Mouse (Mus musculus): ENCODE results near the gene As3mt. TPM values are rescaled to one million over a fixed set of nuclear protein-coding genes. Genes with fewer than 3 reads are reported as not detected.
A peak's percentile ranks its signal among the peaks of the same experiment; 100 is the strongest.

As3mt gene
- polyA plus RNA-seq, 1 experiment from 2014 or later = 18.6 TPM

DNA sequence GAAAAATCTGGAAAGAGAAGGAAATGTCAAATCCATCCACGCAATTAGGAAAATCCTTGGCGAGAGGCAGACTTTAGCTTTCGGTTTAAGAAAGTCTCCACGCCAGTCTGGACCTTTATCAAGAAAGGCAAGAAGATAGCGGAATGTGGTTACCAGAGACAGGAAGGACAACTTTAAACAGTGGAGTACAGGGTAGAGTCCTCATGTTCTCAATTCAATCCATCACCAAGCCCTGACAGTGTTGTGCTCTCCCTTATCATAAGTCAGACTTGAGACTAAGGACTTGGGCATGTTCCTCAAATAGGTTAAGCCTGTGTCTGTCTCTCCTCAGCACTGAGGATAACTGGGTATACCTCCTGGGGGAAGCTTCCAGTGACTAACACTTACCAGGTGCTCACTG, 37.5 kb upstream of the As3mt start:
- Histone ChIP-seq H3K27ac (ENCODE audit: low read length) (no peak overlapping the region), H3K27me3 (ENCODE audit: control insufficient read depth, insufficient read depth, low read depth, low read length) (no peaks in the 10 kb centered on the region), H3K36me3 (ENCODE audit: control insufficient read depth, insufficient read depth) (no peaks in the 10 kb centered on the region), H3K9me3 (replicated peaks; ENCODE audit: control insufficient read depth, low read length) (no peaks in the 10 kb centered on the region), H3K4me3 (ENCODE audit: low read depth, low read length) (no peak overlapping the region), H3K9ac (ENCODE audit: low read depth, low read length) (no peak overlapping the region), H3K4me2 (ENCODE audit: low read depth, low read length) (peak overlapping the region; percentile 18; the same call in 1 of the 2 replicates), H3K4me1 (ENCODE audit: control insufficient read depth, low read depth, low read length) (peaks cover 14% of the 10 kb centered on the region)
- ATAC-seq (ENCODE audit: low read depth) = no peak
- WGBS (ENCODE audit: insufficient replicate concordance) = 29% methylated on average over 5 of the region's 5 CpGs

DNA sequence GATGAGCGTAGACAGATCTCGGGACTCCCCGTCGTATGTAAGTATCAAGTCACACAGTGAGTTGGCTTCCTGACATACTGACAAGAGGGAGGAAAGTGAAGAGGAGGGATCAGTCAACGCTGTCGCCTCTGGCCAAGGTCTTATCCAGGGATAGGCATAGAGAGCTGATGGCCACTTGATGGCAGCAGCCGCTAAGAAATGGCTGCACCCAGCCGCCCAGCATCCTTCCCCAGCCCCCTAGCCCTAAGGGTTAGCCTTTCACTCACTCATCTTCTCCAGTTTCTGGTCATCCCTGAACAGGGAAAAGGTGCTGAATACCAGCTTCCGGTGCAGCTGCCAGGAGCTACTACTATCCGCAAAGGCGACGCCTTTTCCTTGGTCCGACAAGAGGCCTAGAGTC, 36.6 kb upstream of the As3mt start:
- Histone ChIP-seq H3K27ac (ENCODE audit: low read length) (no peak overlapping the region), H3K27me3 (ENCODE audit: control insufficient read depth, insufficient read depth, low read depth, low read length) (no peaks in the 10 kb centered on the region), H3K9me3 (replicated peaks; ENCODE audit: control insufficient read depth, low read length) (no peaks in the 10 kb centered on the region), H3K9ac (ENCODE audit: low read depth, low read length) (no peak overlapping the region), H3K4me2 (ENCODE audit: low read depth, low read length) (no peak overlapping the region), H3K36me3 (ENCODE audit: control insufficient read depth, insufficient read depth) (no peaks in the 10 kb centered on the region), H3K4me1 (ENCODE audit: control insufficient read depth, low read depth, low read length) (peaks cover 14% of the 10 kb centered on the region), H3K4me3 (ENCODE audit: low read depth, low read length) (no peak overlapping the region)
- 23% methylated on average over 13 of the region's 13 CpGs for WGBS (ENCODE audit: insufficient replicate concordance)
- no peak for ATAC-seq (ENCODE audit: low read depth)

DNA sequence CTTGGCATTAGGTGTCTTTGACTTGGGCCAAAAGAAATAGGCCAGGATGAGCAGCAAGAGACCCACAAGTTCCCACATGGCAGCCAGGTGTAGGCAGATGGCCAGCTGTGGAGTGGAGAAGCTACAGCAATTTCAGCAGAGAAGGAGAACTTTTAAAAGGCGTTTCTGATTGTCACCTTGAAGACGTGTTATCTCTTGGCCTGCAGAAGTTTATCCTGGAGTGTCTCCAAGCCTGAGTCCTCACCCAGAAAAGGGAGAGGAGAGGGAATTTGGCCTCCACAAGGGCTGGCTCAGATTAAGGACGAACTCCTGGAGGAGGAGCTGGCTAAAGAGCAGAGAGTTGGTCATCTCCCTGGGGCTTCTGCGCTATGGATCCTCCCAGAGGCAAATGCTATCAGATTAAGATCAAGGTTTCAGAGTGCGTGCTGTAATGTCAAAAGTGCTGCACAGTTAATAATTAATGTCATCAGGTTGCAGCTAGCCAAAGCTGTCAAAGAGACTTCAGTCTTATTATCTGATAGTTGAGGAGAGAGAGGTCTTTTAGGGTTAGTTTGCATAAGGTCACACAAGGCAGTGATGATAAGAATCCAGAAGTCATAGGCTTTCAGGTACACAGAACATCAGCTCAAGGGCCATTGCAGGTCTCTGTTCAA, 34.4 kb upstream of the As3mt start, which contains the start of gene Cyp17a1:
Gene Cyp17a1 (minus strand): TSS at position 407 of the 653 bp plus-strand sequence.
- no peak within 1 kb of the TSS for H3K27ac ChIP-seq (ENCODE audit: low read length)
- ATAC-seq (ENCODE audit: low read depth) = 0 out of 2 replicates have a peak, but pooled peaks have one; percentile 13
- H3K4me1 ChIP-seq (ENCODE audit: control insufficient read depth, low read depth, low read length) = peaks cover 14% of the 10 kb centered on the region
- no peaks in the 10 kb centered on the region for H3K36me3 ChIP-seq (ENCODE audit: control insufficient read depth, insufficient read depth)
- WGBS (ENCODE audit: insufficient replicate concordance) = 43% methylated on average over 5 of the region's 5 CpGs
- no peak within 1 kb of the TSS for H3K4me3 ChIP-seq (ENCODE audit: low read depth, low read length)
- no peak within 1 kb of the TSS for H3K4me2 ChIP-seq (ENCODE audit: low read depth, low read length)
- H3K9ac ChIP-seq (ENCODE audit: low read depth, low read length) = no peak within 1 kb of the TSS
- H3K9me3 ChIP-seq (replicated peaks; ENCODE audit: control insufficient read depth, low read length) = no peaks in the 10 kb centered on the region
- no peaks in the 10 kb centered on the region for H3K27me3 ChIP-seq (ENCODE audit: control insufficient read depth, insufficient read depth, low read depth, low read length)

DNA sequence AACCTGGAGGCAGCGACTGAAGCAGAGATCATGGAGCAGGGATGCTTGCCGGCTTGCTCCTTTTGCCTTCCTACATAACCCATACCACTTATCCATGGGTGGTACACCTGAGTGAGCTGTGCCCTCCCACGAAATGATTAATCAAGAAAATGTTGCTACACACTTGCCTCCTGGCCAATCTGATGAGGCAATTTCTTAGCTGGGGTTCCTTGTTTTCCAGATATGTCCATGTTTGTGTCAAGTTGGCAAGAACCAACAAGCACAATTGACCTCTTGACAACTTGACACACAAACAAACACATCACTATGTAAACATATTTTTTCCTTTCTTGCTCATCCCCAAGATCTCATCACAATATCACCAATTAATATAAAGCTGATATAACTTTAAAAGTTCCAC, 31.6 kb upstream of the As3mt start:
- Histone ChIP-seq H3K9me3 (replicated peaks; ENCODE audit: control insufficient read depth, low read length) (no peaks in the 10 kb centered on the region), H3K27me3 (ENCODE audit: control insufficient read depth, insufficient read depth, low read depth, low read length) (no peaks in the 10 kb centered on the region), H3K4me3 (ENCODE audit: low read depth, low read length) (no peak overlapping the region), H3K4me2 (ENCODE audit: low read depth, low read length) (no peak overlapping the region), H3K9ac (ENCODE audit: low read depth, low read length) (no peak overlapping the region), H3K36me3 (ENCODE audit: control insufficient read depth, insufficient read depth) (no peaks in the 10 kb centered on the region), H3K4me1 (ENCODE audit: control insufficient read depth, low read depth, low read length) (peaks cover 5% of the 10 kb centered on the region), H3K27ac (ENCODE audit: low read length) (no peak overlapping the region)
- no peak for ATAC-seq (ENCODE audit: low read depth)
- 61% methylated on average over 3 of the region's 3 CpGs for WGBS (ENCODE audit: insufficient replicate concordance)

DNA sequence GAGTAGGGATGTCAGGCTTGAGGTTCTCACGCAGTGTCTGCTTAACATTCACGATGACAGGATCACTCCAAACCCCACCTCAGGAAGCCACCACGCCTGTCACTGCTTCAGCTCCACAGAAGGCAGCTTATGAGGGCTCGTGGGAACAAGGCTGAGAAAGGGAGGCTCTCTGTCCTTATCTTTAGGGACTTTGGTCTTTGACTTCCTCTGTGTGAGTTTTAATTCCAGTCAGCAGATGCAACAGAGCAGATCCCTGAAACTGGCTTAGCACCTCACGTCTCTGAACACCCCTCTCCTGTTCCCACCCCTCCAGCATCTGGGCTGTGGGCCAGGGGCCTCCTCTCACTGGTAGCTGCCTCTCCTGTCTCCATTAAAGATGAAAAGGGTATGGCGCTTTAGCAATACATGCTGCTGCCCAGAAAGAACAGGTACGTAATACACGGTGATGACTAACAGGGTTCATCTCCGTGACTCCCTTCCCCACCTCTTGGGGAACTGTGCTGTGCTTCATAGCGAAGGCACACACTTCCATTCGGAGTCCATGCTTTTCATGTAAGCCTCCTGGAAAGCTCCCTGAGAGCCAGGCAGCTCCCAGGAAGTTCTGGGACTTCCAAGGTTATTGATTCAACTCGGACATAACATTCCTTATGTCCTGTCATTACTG, 27.4 kb upstream of the As3mt start:
- Histone ChIP-seq H3K9me3 (replicated peaks; ENCODE audit: control insufficient read depth, low read length) (no peaks in the 10 kb centered on the region), H3K27me3 (ENCODE audit: control insufficient read depth, insufficient read depth, low read depth, low read length) (no peaks in the 10 kb centered on the region), H3K4me3 (ENCODE audit: low read depth, low read length) (no peak overlapping the region), H3K36me3 (ENCODE audit: control insufficient read depth, insufficient read depth) (no peaks in the 10 kb centered on the region), H3K4me2 (ENCODE audit: low read depth, low read length) (no peak overlapping the region), H3K27ac (ENCODE audit: low read length) (no peak overlapping the region), H3K4me1 (ENCODE audit: control insufficient read depth, low read depth, low read length) (no peaks in the 10 kb centered on the region), H3K9ac (ENCODE audit: low read depth, low read length) (no peak overlapping the region)
- WGBS (ENCODE audit: insufficient replicate concordance) = 42% methylated on average over 12 of the region's 12 CpGs
- ATAC-seq (ENCODE audit: low read depth) = 0 out of 2 replicates have a peak, but pooled peaks have one; percentile 19

DNA sequence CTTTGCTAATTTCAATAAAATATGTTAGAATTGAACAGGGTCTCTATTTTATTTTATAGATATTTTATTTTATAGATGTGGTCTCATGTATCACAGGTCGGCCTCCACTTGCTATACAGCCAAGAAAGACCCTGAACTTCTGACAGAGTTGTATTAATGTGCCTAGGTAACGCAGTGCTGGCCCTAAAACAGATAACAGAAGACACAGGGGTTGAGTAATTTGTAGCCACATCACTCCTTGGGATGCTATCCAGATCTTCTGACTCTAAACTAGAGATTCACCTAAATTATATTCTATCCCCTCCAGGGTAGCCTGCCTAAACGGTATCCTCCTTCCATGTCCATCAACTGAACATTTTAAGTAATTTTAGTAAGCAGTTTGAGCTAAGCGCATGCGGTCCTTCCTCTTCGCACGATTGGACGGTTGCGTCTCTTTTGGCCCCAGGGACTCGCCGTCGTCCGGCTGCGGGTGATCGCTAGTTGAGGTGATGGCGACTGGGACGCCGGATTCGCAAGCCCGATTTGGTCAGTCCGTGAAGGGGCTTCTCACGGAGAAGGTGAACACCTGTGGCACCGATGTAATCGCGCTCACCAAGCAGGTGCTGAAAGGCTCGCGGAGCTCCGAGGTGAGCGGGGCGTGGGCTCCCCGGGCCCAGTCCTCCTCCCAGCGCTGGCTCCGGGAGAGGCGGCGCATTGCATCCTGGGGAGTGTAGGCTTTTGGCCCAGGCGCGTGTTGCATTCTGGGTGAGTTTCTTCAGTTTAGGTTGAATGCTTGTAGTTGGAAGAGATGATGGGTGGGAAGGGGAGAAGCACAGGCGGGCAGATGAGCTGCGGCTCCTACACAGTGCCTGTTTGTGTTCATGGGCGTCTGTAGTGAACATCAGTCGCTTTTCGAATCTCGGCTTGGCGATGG, 17.5 kb upstream of the As3mt start, which contains the start of gene Borcs7:
Gene Borcs7 (plus strand): TSS at position 447 of the 913 bp plus-strand sequence.
- H3K4me2 ChIP-seq (ENCODE audit: low read depth, low read length) = peak within 1 kb of the TSS; percentile 79
- WGBS (ENCODE audit: insufficient replicate concordance) = 2% methylated on average over 44 of the region's 44 CpGs
- H3K4me3 ChIP-seq (ENCODE audit: low read depth, low read length) = peak within 1 kb of the TSS; percentile 89
- no peaks in the 10 kb centered on the region for H3K27me3 ChIP-seq (ENCODE audit: control insufficient read depth, insufficient read depth, low read depth, low read length)
- no peaks in the 10 kb centered on the region for H3K36me3 ChIP-seq (ENCODE audit: control insufficient read depth, insufficient read depth)
- H3K9me3 ChIP-seq (replicated peaks; ENCODE audit: control insufficient read depth, low read length) = no peaks in the 10 kb centered on the region
- ATAC-seq (ENCODE audit: low read depth) = peak; percentile 94
- H3K27ac ChIP-seq (ENCODE audit: low read length) = peak within 1 kb of the TSS; percentile 67
- H3K4me1 ChIP-seq (ENCODE audit: control insufficient read depth, low read depth, low read length) = peaks cover 11% of the 10 kb centered on the region
- H3K9ac ChIP-seq (ENCODE audit: low read depth, low read length) = peak within 1 kb of the TSS; percentile 77

DNA sequence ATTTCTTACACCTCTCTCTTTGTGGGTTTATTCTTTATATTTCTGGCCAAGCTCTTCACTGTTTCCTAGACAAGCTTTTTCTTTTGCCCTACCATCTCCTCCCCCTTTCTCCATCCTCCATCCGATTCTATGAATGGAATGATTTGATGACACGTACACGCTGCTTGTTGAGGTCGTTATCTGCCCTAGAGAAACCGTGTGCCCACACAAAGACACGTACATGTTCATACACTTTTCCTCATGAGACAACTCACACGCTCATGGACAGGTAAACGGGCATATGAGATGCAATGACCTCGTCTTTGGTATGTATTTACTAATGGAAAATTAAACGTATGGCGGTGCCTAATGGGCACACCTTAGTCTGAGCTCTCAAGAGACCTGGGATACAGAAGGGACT, 16.9 kb upstream of the As3mt start:
- Histone ChIP-seq H3K27ac (ENCODE audit: low read length) (no peak overlapping the region; the same call in none of the 2 replicates), H3K9ac (ENCODE audit: low read depth, low read length) (peak overlapping the region; percentile 77)
- ATAC-seq (ENCODE audit: low read depth) = no peak

DNA sequence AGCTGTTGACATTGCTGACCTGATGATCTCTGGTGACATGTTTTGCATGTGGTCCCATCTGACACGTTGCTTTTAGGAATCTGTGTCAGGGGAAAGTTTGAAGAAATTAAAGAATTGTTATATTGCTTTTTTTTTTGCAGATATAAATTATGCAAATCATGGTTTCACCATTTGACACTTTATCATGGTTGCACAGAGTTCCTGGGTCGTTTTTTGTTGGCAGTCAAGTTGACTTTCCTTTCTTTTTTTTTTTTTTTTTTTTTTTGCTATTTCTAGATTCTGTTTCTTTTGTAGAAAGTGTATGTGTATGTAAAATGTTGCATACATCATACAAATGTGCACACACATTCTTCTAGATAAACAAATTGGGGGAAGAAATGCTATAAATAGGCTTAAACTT, 16.2 kb upstream of the As3mt start:
- 46% methylated on average over 2 of the region's 2 CpGs for whole genome bisulfite sequencing (ENCODE audit: insufficient replicate concordance)
- Histone ChIP-seq H3K27ac (ENCODE audit: low read length) (no peak overlapping the region), H3K9ac (ENCODE audit: low read depth, low read length) (no peak overlapping the region), H3K27me3 (ENCODE audit: control insufficient read depth, insufficient read depth, low read depth, low read length) (no peaks in the 10 kb centered on the region), H3K9me3 (replicated peaks; ENCODE audit: control insufficient read depth, low read length) (no peaks in the 10 kb centered on the region), H3K4me3 (ENCODE audit: low read depth, low read length) (no peak overlapping the region), H3K4me1 (ENCODE audit: control insufficient read depth, low read depth, low read length) (peaks cover 11% of the 10 kb centered on the region), H3K4me2 (ENCODE audit: low read depth, low read length) (no peak overlapping the region), H3K36me3 (ENCODE audit: control insufficient read depth, insufficient read depth) (no peaks in the 10 kb centered on the region)
- ATAC-seq (ENCODE audit: low read depth) = no peak

More for the DNA sequence above, 16.9 kb upstream of the As3mt start:
- WGBS (ENCODE audit: insufficient replicate concordance) = 67% methylated on average over 11 of the region's 11 CpGs
- Histone ChIP-seq H3K36me3 (ENCODE audit: control insufficient read depth, insufficient read depth) (no peaks in the 10 kb centered on the region), H3K4me1 (ENCODE audit: control insufficient read depth, low read depth, low read length) (peaks cover 11% of the 10 kb centered on the region), H3K27me3 (ENCODE audit: control insufficient read depth, insufficient read depth, low read depth, low read length) (no peaks in the 10 kb centered on the region), H3K4me3 (ENCODE audit: low read depth, low read length) (peak overlapping the region; percentile 89), H3K4me2 (ENCODE audit: low read depth, low read length) (peak overlapping the region; percentile 79), H3K9me3 (replicated peaks; ENCODE audit: control insufficient read depth, low read length) (no peaks in the 10 kb centered on the region)

Data from liver, embryonic 16.5 days (tissue).